ENCODE assay signal across 1 mouse cellular context in the genomic region with DNA sequence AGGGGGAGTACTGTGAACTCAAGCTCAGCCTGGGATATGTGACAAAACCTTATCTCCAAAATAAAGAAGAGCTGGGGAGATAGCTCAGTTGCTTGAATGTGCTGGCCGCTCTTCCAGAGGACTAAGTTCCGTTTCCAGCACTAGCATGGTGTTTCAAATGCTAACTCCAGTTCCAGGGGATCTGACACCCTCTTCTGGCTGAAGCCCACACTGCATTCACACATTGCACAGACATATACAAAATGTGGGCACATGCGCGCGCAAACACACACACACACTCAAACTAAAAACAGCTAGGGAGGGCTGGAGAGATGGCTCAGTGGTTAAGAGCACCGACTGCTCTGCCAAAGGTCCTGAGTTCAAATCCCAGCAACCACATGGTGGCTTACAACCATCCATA.
TF ChIP-seq lines count a peak whose summit lies in the region.

No protein-coding gene starts in this region.

TF ChIP-seq in ES-E14, 5 proteins besides CTCF, POLR2A, EP300 and RAD21:
- TF ChIP-seq CHD2 (IDR thresholded peaks at IDR 0.05; ENCODE audit: low read depth, low read length) (no peak), ZNF384 (IDR thresholded peaks at IDR 0.05; ENCODE audit: low read depth, low read length) (no peak), HCFC1 (IDR thresholded peaks at IDR 0.05; ENCODE audit: borderline replicate concordance, insufficient read depth, low read length) (no peak), MAFK (IDR thresholded peaks at IDR 0.05; ENCODE audit: insufficient read depth, low read depth, low read length) (no peak), ZC3H11A (IDR thresholded peaks at IDR 0.05; ENCODE audit: borderline replicate concordance, low read depth, low read length) (0 out of 2 replicates have a peak, but pooled peaks have one; percentile 6)
